In genomic region chr2:170007426-170007958, GRCm38 (mm10) we compare ENCODE assay signal across 15 mouse cellular contexts.
DNase-seq lines count a peak whose midpoint lies in the region; ATAC-seq and TF ChIP-seq lines count a peak whose summit lies in the region.
"Had no signal": no experiment of that assay in that cellular context is flagged by ENCODE, and none has a peak within 500 bp of the region (broad histone marks: within the 10 kb centered on the region; RNA-seq: fewer than 3 reads in every experiment).

No protein-coding gene starts in this region.

- TF ChIP-seq CTCF in liver, adult 2 months (IDR thresholded peaks at IDR 0.05; ENCODE audit: low read depth, low read length) = no peak

- no peak overlapping the region for H3K4me2 ChIP-seq in heart, embryonic 16.5 days (ENCODE audit: low read depth, low read length)
- H3K4me2 ChIP-seq: embryonic facial prominence, embryonic 15.5 days; heart, embryonic 11.5 days; hindbrain, embryonic 13.5 days had no signal

- H3K4me3 ChIP-seq in heart, embryonic 16.5 days (ENCODE audit: low read length) = no peak overlapping the region
- H3K4me3 ChIP-seq in liver, adult 2 months (ENCODE audit: insufficient read depth, low read depth, low read length) = no peak overlapping the region
- no peak overlapping the region for H3K4me3 ChIP-seq in brown adipose tissue, adult 24 weeks (ENCODE audit: insufficient read depth, low read depth, low read length)
- no peak overlapping the region for H3K4me3 ChIP-seq in limb, embryonic 10.5 days
- H3K4me3 ChIP-seq: embryonic facial prominence, embryonic 15.5 days; hindbrain, embryonic 13.5 days had no signal

- 0 out of 2 replicates have a peak, but pooled peaks cover 4% of the 10 kb centered on the region for H3K9me3 ChIP-seq in heart, embryonic 16.5 days (replicated peaks; ENCODE audit: control insufficient read depth, low read length)
- H3K9me3 ChIP-seq in limb, embryonic 10.5 days (replicated peaks) = no peaks in the 10 kb centered on the region
- H3K9me3 ChIP-seq: embryonic facial prominence, embryonic 15.5 days; hindbrain, embryonic 13.5 days had no signal

- no peak for TF ChIP-seq POLR2A in liver, adult 2 months (IDR thresholded peaks at IDR 0.05; ENCODE audit: extremely low read depth, insufficient read depth, low read length)

- H3K27me3 ChIP-seq in heart, embryonic 16.5 days (ENCODE audit: control insufficient read depth, insufficient read depth, low read length) = no peaks in the 10 kb centered on the region
- no peaks in the 10 kb centered on the region for H3K27me3 ChIP-seq in liver, adult 2 months (ENCODE audit: control insufficient read depth, insufficient read depth, low read length)
- H3K27me3 ChIP-seq in limb, embryonic 10.5 days (ENCODE audit: low read depth, poor library complexity, severe bottlenecking) = no peaks in the 10 kb centered on the region
- H3K27me3 ChIP-seq: embryonic facial prominence, embryonic 15.5 days; hindbrain, embryonic 13.5 days had no signal

- H3K9ac ChIP-seq in heart, embryonic 16.5 days (ENCODE audit: low read length) = no peak overlapping the region
- H3K9ac ChIP-seq in liver, adult 2 months (ENCODE audit: low read depth, low read length) = no peak overlapping the region
- H3K9ac ChIP-seq: embryonic facial prominence, embryonic 15.5 days; hindbrain, embryonic 13.5 days had no signal

- H3K79me2 ChIP-seq in liver, adult 2 months (ENCODE audit: control insufficient read depth, insufficient read depth, low read length) = no peaks in the 10 kb centered on the region

- intact Hi-C loops in heart, postnatal 36 days (cut with DNase I) = no loop called here

- 76% methylated on average over 6 of the region's 6 CpGs for WGBS in heart, embryonic 16.5 days
- WGBS in liver, adult 2 months = 73% methylated on average over 6 of the region's 6 CpGs
- 73% methylated on average over 6 of the region's 6 CpGs for WGBS in limb, embryonic 10.5 days

- H3K36me3 ChIP-seq in heart, embryonic 16.5 days (ENCODE audit: control insufficient read depth, insufficient read depth) = no peaks in the 10 kb centered on the region
- H3K36me3 ChIP-seq in liver, adult 2 months (ENCODE audit: control insufficient read depth, insufficient read depth, low read length) = no peaks in the 10 kb centered on the region
- H3K36me3 ChIP-seq in limb, embryonic 10.5 days = no peaks in the 10 kb centered on the region
- H3K36me3 ChIP-seq: embryonic facial prominence, embryonic 15.5 days; hindbrain, embryonic 13.5 days had no signal

- DNase-seq in heart, postnatal 36 days = no peak
- DNase-seq in liver, adult 2 months (ENCODE audit: extremely low read depth, low read depth, low spot score) = peak; percentile 58
- no peak for DNase-seq in liver
- DNase-seq in limb, embryonic 10.5 days (ENCODE audit: low spot score) = no peak
- DNase-seq in embryo, embryonic 10.5 days (ENCODE audit: low spot score) = no peak
- DNase-seq: cerebellum, adult 18-20 months; cerebellum, postnatal 25 days; heart, postnatal 14 days; retina, postnatal 1 day had no signal

- H3K4me1 ChIP-seq in heart, embryonic 16.5 days (ENCODE audit: control insufficient read depth, insufficient read depth, low read length) = no peaks in the 10 kb centered on the region; the same call in 1 of the 2 replicates
- no peaks in the 10 kb centered on the region for H3K4me1 ChIP-seq in liver, adult 2 months (ENCODE audit: control insufficient read depth, insufficient read depth, low read length)
- no peaks in the 10 kb centered on the region for H3K4me1 ChIP-seq in brown adipose tissue, adult 24 weeks (ENCODE audit: control insufficient read depth, insufficient read depth, insufficient read length, low read length)
- H3K4me1 ChIP-seq in limb, embryonic 10.5 days = peaks cover 26% of the 10 kb centered on the region

- H3K27ac ChIP-seq in heart, embryonic 16.5 days (ENCODE audit: low read length) = 0 out of 2 replicates have a peak overlapping the region, but pooled peaks have one; percentile 25
- peak overlapping the region; percentile 43 for H3K27ac ChIP-seq in liver, adult 2 months (replicated peaks; ENCODE audit: insufficient read depth, low read depth, low read length)
- peak overlapping the region; percentile 48; the same call in 1 of the 2 replicates for H3K27ac ChIP-seq in brown adipose tissue, adult 24 weeks (replicated peaks; ENCODE audit: low read depth, low read length)
- H3K27ac ChIP-seq in limb, embryonic 10.5 days = peak overlapping the region; percentile 56; the same call in 1 of the 2 replicates
- H3K27ac ChIP-seq: embryonic facial prominence, embryonic 15.5 days; hindbrain, embryonic 13.5 days had no signal

- no peak for ATAC-seq in heart, embryonic 16.5 days (replicated peaks; ENCODE audit: extremely low read depth, insufficient read depth, low FRiP score)
- ATAC-seq: inflammation-experienced regulatory T-cells, adult 6 months had no signal
